Mouse (Mus musculus) stomach, postnatal 0 days (tissue): ENCODE data around the gene Aadat.

Source experiments
- CTCF ChIP-seq: IDR thresholded peaks from 2 replicates; pipeline ENCODE4 v1.5.1; 2016; ENCODE audit warnings: antibody characterized with exemption, low read depth, mild to moderate bottlenecking, moderate library complexity
- EP300 ChIP-seq: optimal IDR thresholded peaks from 2 replicates; pipeline ENCODE3; 2016; ENCODE audit warnings: antibody characterized with exemption

DNA sequence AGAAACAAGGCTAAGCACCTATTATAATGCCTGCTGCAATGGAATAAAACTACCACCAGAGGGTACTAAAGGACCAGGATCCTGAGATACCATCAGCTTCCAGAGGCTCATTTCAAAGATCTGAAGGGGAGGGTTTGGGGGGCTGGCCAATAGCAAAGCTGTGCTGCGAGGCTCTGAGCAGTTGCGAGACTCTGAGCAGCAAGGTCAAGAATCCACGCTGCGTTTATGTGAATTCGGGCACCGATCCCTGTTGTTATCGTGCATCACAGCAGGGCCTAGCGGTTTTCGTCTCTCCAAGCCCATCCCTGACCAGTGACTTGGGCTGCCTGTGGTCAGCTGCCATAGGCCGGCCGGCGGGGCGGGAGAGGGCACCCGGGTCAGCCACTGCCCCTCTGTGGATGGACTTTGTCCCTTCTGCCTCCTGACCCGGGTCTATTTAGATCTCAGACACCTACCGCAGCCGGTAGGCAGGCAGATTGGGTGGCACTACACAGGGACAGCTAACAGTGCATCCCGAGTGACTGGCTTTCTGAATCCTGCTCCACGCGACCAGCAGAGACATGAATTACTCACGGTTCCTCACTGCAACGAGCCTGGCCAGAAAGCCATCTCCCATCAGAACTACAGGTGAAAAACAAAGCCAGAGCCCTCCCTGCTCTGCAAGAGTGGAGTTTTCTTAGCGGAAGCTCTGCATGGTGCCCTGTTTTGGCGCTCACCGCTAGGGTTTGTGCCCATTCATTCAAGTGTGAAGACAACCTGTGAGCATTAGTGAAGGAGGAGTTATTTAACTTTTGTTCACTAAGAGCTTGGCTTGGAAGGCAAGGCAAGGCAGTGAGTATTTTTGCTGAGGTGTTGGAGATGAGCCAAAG is at the start of gene Aadat:
- no peak for TF ChIP-seq EP300
- peak; percentile 92 for TF ChIP-seq CTCF
